Mouse (Mus musculus) left cerebral cortex, adult 8-10 months (tissue): ENCODE results near the gene Calml4. TPM values are rescaled to one million over a fixed set of nuclear protein-coding genes. Genes with fewer than 3 reads are reported as not detected.
"Not testable (repeated sequence)": the region's sequence is repeated elsewhere in the genome, so short reads cannot be mapped to it uniquely, and the experiment has no call there.

ENCODE experiments used
- DNase-seq, 2 experiments: peaks; one replicate each; pipeline ENCODE4 v3.0.0; 2022; ENCODE audit warnings: low spot score in 2 of 2
- total RNA-seq, 4 experiments: library from RNA; stranded (reverse); gene quantifications; 2 replicates each; pipeline ENCODE4 v1.2.4; 2022

Calml4 gene
- total RNA-seq, 4 experiments from 2014 or later = 0.91 to 5.1 (median 1.7) TPM

DNA sequence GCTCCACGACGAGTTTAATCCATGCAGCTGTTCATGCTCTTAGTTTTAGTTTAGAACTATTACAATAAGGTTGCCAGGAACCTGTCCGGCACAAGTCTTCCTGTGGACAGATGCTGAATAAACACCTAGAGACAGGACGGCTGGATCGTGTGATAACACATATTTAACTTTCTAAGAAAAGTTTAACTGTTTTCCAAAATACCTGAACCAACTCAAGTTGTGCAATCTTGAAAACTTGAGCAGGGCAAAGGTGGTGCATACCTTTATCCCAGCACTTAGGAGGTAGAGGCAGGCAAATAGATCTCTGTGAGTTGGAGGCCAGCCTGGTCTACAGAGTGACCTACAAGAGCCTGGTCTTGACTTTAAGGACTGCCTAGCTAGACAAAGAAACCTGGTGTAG, 23.0 kb upstream of the Calml4 start:
- no peak for DNase-seq

DNA sequence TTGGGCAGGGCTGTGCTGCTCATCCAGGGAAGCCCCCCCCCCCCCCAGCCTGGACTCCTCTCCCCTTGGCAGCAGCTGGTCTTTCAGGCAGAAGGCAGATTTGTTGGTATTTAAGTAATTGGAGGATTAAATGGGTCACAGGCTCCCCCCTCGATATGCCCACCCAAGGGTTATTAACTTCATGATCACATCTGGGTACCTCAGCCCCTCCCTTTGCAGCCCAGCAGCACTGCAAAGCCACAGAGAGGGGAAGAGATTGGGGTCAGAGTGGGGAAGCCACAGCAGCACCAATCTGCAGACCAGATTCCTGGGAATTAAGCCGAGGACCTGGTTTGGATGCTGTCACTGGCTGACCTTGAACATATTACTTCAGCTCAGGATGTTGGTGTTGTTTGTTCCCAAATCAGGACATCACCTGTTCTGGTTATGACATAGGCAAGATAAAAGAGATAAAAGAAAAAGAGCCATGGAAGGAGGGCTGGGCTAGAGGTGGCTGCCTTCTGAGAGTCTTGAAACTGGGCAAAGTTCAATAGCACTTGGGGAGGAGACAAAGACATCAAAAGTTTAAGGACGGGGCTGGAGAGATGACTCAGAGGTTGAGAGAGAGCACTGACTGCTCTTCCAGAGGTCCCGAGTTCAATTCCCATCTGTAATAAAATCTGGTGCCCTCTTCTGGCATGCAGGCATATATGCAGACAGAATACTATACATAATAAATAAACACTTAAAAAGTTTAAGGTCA, 22.0 kb upstream of the Calml4 start:
- DNase-seq = no peak

- no peak for DNase-seq
Measured at GRCm38 (mm10) chr9:62837611-62838010, 20.3 kb upstream of the Calml4 start.

GRCm38 (mm10) chr9:62838146-62838505, 19.8 kb upstream of the Calml4 start:
- DNase-seq = no peak

GRCm38 (mm10) chr9:62838506-62839171, 19.2 kb upstream of the Calml4 start, which contains the start of gene Cln6:
Gene Cln6, plus strand, starts transcription at chr9:62838785.
- DNase-seq = peak; percentile 54 to 65

DNA sequence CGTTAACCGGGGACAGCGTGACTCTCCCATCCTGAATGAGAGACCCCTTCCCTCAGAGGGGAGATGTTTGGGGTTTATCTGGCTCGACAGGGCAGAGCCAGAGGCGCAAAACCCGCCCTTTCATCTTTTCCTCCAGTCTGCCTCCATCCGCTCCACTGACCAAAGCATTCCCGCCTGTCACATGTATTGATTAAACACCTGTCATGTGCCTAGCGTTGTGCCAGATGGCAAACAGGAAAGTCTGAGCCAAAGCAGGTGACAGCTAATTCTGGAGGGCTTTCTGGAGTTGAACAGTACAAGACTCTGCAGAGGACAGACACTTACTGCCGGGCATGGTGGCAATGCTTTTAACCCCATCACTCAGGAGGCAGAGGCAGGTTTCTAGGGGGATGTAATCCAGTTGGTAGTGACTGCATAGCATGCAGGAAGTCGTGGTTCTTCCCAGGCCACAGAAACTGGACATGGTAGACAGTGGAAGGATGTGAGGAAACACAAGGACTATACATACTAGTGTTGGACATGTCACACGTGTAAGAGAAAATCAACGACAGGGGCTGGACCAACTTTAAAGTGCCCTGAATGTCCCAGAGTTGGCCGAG, 18.6 kb upstream of the Calml4 start:
- DNase-seq = no peak

GRCm38 (mm10) chr9:62843356-62844024, 14.4 kb upstream of the Calml4 start:
- DNase-seq = no peak

- no peak for DNase-seq
Measured at GRCm38 (mm10) chr9:62844461-62844860, 13.4 kb upstream of the Calml4 start.

- DNase-seq = peak; percentile 50 to 89
Measured at GRCm38 (mm10) chr9:62847694-62848093, 10.2 kb upstream of the Calml4 start.

GRCm38 (mm10) chr9:62848641-62849040, 9.2 kb upstream of the Calml4 start:
- DNase-seq = no peak

- no peak for DNase-seq
Measured at GRCm38 (mm10) chr9:62851571-62851970, 6.3 kb upstream of the Calml4 start.

- no peak for DNase-seq
Measured at GRCm38 (mm10) chr9:62854483-62854882, 3.4 kb upstream of the Calml4 start.

DNA sequence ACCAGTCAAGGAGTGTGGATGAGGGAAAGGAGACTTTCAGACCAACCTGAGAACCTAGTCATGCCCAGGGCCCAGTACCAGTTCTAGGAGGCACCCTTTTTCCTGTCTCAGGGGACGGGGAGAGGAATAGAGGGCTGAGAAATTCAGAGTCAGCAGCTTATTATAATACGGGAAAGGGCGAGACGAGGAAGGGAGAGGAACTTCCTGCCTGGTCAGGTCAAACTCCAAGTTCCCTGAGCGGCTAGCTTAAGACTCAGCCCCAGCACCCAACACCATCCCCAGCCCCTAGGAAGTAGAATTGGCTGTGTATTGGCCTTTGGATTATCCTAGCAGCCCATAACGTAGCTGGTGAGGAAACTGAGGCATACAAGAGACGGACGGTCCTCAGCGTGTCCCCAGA, 664 bp upstream of the Calml4 start:
- no peak for DNase-seq

DNA sequence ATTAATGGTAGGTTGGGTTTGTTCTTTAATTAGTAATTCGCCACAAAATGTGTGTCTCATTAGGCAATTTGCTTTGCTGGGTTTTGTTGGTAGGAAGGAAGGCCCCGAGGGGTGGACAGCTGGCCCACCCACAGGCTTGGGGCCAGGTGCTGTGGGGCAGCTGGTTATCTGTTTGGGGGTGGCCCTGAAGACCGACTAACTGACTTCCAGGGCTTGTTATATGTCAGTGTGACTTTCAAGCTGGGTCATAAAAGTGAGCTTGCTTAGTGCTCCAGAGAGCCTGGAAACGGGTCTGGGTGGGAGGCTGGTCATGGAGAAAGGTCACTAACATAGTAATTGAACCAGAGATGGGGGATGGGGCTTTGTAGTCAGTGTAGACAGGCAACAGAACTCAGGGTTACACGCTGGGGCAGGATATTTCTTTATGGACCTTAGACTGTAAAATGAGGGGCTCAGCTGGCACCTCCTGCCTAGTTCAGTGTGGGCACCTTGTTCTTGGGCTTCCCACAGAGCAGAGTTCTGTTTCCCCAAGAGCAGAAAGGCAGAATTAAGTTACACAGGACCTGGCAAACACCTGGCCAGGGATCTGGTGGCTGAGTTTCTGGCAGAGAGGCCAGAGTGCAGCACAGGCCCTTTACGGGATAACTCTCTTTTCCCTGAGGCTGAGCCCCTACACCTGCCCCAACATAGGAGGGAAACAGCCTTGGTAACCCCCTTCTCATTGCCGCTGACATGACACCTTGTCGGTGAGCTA, 563 bp downstream of the Calml4 start:
- DNase-seq = no peak

GRCm38 (mm10) chr9:62860102-62860501, 2.2 kb downstream of the Calml4 start:
- not testable (repeated sequence) for DNase-seq

GRCm38 (mm10) chr9:62860866-62861265, 3.0 kb downstream of the Calml4 start:
- no peak for DNase-seq

DNA sequence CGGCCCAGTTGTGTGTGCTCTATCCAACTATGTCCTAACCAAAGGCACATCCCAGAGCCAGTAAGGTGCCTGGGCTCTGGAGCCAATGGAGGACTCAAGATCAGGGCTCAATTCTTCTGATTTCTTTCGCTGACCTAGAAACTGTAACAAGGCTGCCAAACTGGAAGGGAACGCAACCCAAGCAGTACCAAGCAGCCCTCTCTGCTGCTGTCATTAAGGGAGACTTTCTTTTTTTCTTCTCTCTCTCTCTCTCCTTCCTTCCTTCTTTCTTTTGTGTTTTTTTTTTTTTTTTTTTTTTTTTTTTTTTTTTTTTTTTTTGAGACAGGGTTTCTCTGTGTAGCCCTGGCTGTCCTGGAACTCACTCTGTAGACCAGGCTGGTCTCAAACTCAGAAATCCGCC, 11.4 kb downstream of the Calml4 start:
- DNase-seq = not testable (repeated sequence)

GRCm38 (mm10) chr9:62870728-62871127, 12.8 kb downstream of the Calml4 start:
- no peak for DNase-seq

- no peak for DNase-seq
Measured at GRCm38 (mm10) chr9:62876966-62877616, 19.2 kb downstream of the Calml4 start.

GRCm38 (mm10) chr9:62877825-62878224, 19.9 kb downstream of the Calml4 start:
- DNase-seq = no peak

GRCm38 (mm10) chr9:62881871-62882270, 24.0 kb downstream of the Calml4 start:
- DNase-seq = no peak
